Mouse (Mus musculus): ENCODE results near the gene Etv2.

The Etv2 gene

GRCm38 (mm10) chr7:30635752-30636151, at the start of gene Etv2:
TSS of gene Etv2 (minus strand) at chr7:30635852.
- in situ Hi-C loops (cut with MseI, MboI), result no loop called here

GRCm38 (mm10) chr7:30683425-30683824, 47.8 kb upstream of the Etv2 start:
- in situ Hi-C loops (cut with MseI, MboI), result no loop called here

- in situ Hi-C loops (cut with MseI, MboI), result no loop called here
These were observed 46.2 kb upstream of the Etv2 start for GRCm38 (mm10) chr7:30681897-30682296.

GRCm38 (mm10) chr7:30678263-30678975, 42.8 kb upstream of the Etv2 start:
- in situ Hi-C loops (cut with MseI, MboI), result no loop called here

- in situ Hi-C loops (cut with MseI, MboI), result no loop called here
These were observed 35.8 kb upstream of the Etv2 start, which contains the start of gene Pmis2 for GRCm38 (mm10) chr7:30671480-30671879. TSS of gene Pmis2 (minus strand) at chr7:30671605.

GRCm38 (mm10) chr7:30669229-30669628, 33.6 kb upstream of the Etv2 start:
- in situ Hi-C loops (cut with MseI, MboI), result no loop called here

GRCm38 (mm10) chr7:30665321-30665720, 29.7 kb upstream of the Etv2 start:
- in situ Hi-C loops (cut with MseI, MboI), result no loop called here

- in situ Hi-C loops (cut with MseI, MboI), result no loop called here
These were observed 29.0 kb upstream of the Etv2 start, which contains the start of gene Haus5 for GRCm38 (mm10) chr7:30664529-30665200. TSS of gene Haus5 (minus strand) at chr7:30664994.

GRCm38 (mm10) chr7:30649591-30650540, 14.2 kb upstream of the Etv2 start, which contains the start of gene Rbm42:
TSS of gene Rbm42 (minus strand) at chr7:30650317.
- in situ Hi-C loops (cut with MseI, MboI), result no loop called here

- in situ Hi-C loops (cut with MseI, MboI), result no loop called here
These were observed 3.4 kb upstream of the Etv2 start for GRCm38 (mm10) chr7:30639083-30639482.

- in situ Hi-C loops (cut with MseI, MboI), result no loop called here
These were observed 743 bp upstream of the Etv2 start for GRCm38 (mm10) chr7:30636395-30636794.

- in situ Hi-C loops (cut with MseI, MboI), result no loop called here
These were observed 1.0 kb downstream of the Etv2 start for GRCm38 (mm10) chr7:30634621-30635020.

GRCm38 (mm10) chr7:30633762-30634412, 1.8 kb downstream of the Etv2 start:
- in situ Hi-C loops (cut with MseI, MboI), result no loop called here

- in situ Hi-C loops (cut with MseI, MboI), result no loop called here
These were observed 6.6 kb downstream of the Etv2 start for GRCm38 (mm10) chr7:30629013-30629412.

- in situ Hi-C loops (cut with MseI, MboI), result no loop called here
These were observed 9.0 kb downstream of the Etv2 start for GRCm38 (mm10) chr7:30626647-30627046.

- in situ Hi-C loops (cut with MseI, MboI), result no loop called here
These were observed 9.9 kb downstream of the Etv2 start, which contains the start of gene Cox6b1 for GRCm38 (mm10) chr7:30625530-30626384. TSS of gene Cox6b1 (minus strand) at chr7:30626151.

- in situ Hi-C loops (cut with MseI, MboI), result no loop called here
These were observed 16.4 kb downstream of the Etv2 start for GRCm38 (mm10) chr7:30619202-30619601.

GRCm38 (mm10) chr7:30618658-30619057, 17.0 kb downstream of the Etv2 start:
- in situ Hi-C loops (cut with MseI, MboI), result no loop called here

GRCm38 (mm10) chr7:30615049-30615760, 20.4 kb downstream of the Etv2 start:
- in situ Hi-C loops (cut with MseI, MboI), result no loop called here

- in situ Hi-C loops (cut with MseI, MboI), result no loop called here
These were observed 21.2 kb downstream of the Etv2 start for GRCm38 (mm10) chr7:30614454-30614853.

Data from mouse trophoblast stem cell (cell line).